Mouse (Mus musculus) ovary, postnatal 36 days (tissue): ENCODE data around the gene Rps6kl1.
A peak's percentile ranks its signal among the peaks of the same experiment; 100 is the strongest.

Experiments used
- DNase-seq: peaks from one replicate; pipeline ENCODE4 v3.0.0; 2022; ENCODE audit warnings: low spot score, mixed read lengths

Rps6kl1 gene

DNA sequence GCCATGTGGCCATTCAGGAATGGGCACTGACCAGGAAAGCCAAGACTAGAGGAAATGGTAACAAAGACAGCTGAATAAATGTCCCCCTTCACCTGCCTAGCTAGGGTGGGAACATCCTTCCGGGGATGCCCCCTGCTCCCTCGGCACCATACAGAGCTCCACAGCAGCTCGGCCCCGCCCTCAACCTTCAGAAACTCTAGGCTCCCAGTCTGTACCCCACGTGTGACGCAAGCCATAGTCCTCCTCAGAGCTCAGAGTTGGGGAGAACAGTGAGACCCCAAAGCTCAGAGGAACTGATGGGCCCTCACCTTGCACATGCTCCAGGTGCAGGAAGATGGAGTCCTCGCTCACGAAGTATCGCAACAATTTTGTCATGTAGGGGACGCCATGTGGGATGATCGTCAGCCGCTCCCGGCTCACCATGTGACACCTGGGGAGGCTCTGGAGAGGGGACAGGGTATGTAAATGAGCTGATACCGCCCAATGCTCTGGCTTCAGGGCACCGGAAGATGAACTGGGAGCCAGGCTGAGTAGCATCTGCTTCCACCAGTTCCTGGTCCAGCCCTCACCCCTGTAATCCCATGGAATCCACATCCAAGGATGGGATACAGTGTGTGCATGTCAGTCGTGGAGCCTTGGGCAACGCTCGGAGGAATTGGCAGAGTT lies 10.9 kb downstream of the Rps6kl1 start:
- no peak for DNase-seq

DNA sequence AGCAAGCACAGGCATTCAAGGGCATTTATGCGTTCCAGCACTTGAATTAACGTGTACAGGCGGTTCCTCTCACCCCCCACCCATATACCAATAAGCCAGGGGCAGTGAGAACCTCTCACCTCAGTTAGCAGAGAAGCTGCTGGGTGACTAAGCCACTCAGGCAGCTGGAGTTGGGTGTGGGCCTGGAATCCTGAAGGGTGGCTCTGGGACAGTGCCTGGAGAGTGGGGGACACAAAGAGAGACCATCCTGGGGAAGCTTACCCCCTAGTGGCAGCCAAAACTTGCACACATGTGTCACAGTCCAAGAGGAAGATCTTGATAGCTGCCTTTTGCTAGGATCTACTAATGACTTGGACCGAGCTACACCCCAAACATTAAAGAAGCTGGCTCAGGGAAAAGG lies 14.4 kb downstream of the Rps6kl1 start:
- no peak for DNase-seq

DNA sequence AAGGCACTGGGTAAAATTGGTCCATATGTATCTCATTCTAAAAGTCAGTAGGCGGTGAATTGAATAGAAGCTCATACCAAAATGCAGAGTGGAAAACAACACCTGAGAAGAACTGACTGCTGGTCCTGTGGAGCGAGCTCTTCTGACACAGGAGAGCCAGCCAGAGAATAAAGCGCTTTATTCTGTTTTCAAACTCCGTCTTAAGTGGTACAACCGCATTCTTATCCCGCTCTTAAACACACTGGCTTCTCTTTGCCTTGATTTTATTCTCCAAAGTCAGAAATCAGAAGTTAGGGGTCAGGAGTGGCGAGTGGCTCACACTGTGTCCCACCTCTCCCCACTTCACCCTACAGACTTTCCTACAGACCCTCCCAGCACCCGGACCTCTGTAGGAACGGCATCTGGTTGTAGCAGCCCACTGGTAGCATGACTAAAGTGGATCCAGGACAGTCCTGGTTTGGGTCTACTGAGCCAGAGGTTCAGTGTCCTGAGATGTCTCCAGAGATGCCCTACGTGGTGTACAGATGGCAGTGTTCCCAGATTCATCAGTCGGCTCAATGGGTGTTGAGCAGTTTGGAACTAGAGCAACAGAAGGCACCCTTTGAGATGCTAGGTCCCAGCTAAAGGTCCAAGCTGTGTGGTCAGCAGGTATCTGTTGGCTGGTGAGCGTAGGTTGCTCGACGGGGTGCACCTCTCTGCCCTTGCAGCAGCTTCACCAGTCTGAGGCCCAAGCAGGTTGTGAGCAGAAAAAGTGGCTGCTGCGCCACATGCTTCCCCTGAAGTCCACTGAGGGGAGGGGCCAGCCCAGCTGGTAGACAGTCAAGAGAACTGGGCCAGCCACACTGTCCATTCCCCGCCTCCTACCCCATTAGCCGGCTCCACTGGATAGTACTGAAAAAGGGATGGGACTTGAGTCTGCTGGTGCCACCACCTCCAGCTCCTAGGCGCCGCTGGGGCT lies 15.3 kb downstream of the Rps6kl1 start:
- DNase-seq: no peak

DNA sequence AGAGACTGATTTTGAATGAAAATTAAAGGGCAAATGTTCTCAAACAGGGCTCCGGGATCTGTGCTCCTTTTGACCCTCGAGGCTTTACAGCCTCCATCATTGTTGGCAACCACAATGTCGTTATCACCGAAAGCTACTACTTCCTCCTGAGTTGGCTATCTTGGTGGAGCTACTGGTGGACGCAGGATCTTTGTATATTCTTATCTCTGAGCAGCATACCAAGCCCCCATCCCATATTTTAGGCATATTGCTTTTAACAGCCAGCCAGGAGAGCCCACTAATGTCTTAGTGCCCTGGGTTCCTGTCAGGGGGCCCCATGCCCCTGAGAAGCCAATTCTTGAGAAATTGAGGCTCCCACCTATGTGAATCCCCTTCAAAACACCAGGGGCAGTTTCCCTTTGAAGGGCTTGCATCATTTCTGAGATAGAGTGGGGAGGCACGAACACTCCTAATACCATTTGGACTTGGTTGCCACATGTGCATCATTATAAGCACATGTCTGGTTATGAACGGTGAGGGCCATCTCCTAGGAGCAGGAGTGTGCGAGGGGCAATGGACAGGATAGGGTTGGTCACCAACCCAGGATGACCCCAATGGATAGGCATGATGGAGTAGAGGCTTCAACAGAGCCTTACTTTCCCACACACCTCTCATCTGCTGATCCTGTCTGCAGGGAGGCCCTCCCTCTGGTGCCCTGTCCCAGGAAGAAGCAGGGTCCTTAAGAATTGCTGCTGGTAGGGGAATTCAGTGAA lies 16.8 kb downstream of the Rps6kl1 start:
- no peak for DNase-seq

DNA sequence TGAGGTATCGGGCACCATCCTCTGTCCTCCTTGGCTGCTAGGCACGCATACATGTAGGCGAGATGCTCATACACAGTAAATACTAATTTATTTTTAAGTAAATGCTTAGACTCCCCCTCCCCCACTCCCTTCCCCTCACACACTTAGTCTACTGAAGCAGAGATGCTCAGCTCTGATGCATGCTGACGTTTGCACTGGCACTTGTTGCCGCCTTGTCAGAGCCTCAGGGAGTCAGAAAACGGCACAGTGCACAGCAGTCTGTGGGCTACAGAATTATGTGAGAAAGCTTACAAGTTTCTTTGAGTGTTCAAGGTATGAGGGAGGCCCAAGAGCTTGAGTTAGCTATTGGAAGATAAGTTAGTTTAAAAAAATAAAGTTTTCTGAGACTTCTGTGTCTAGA lies 19.7 kb downstream of the Rps6kl1 start:
- no peak for DNase-seq

DNA sequence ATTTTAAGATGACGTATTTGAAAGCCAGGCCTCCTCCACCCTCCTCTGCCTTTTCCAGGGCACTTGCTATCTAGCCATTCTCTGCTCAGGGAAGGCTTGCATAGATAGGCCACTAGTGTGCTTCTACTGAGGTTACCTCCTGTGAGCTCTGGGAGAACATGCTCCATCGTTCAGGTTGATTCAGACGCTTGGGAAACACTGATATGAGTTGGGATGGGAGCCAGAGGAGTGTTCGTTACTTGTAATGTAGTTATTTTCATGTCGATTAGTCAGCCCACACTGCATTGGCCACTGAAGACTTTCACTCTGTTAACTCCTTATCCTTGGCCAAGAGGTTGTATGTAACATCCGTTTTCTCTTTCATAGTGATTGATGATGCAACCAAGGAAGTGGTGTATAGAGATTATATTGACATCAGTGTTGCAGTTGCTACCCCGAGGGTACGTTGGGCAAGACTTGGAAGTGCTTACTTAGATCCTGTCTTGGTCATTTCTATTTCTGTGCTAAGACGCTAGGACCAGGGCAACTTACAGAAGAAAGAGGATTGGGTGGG lies 21.6 kb downstream of the Rps6kl1 start:
- no peak for DNase-seq

DNA sequence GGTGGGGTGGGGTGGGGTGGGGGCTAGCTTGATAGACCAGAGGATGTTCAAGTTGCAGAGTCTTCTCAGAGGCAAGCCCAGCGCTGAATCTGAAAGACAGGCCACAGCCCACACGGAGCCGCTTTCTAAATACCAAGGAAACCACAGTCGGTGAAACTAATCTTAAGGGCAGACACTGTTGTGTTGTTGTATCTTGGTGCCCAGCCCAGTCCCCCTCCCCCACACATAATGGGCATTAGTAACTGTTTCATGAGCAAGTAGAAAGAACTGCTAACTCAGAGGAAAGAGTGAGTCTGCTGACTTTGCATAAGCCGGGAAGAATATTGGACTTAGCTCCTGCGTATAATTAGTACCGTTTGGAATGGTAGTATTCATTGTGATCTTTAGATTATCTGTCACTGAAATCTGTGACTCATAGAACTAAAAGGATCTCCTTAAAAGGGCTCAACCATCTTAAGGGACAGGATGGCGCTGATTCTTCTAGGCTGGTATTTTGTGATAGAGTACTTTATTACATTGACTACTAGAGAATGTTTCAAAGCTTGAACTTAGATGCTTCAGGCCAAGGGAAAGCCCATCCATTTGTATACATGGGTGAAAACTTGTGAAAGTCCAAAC lies 24.0 kb downstream of the Rps6kl1 start:
- no peak for DNase-seq

DNA sequence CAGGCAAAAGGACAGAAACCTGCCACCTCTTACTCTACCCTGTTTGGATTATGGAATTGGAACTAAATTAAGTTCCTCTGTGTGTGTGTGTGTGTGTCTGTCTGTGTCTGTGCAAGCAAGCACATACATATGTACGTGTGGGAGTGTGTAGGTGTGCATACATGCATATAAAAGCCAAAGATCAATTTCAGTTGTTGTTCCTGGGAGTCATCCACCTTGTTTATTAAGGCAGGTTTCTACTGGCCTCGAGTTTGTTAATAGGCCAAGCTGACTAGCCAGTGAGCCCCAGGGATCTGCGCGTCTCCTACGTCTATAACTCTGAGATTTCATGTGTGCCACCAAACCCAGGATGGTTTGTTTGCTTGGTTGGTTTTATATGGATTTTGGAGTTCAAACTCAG lies 26.3 kb downstream of the Rps6kl1 start:
- no peak for DNase-seq

DNA sequence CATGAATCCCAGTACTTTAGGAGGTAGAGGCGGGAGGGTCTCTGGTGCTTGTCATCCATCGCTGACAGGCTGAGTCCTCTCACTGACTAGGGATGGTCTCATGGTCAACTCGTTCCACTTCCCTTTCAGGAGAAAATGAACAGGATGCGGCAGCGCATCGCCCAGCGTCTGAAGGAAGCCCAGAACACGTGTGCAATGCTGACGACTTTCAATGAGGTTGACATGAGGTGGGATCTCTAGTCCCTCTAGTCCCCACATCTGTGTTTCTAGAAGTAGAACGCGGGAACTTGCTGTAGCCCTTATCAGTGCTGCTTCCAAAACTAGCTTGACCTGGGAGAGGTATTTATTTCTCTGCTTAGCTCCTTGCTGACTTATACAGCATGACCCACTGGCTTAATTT lies 27.4 kb downstream of the Rps6kl1 start:
- no peak for DNase-seq

DNA sequence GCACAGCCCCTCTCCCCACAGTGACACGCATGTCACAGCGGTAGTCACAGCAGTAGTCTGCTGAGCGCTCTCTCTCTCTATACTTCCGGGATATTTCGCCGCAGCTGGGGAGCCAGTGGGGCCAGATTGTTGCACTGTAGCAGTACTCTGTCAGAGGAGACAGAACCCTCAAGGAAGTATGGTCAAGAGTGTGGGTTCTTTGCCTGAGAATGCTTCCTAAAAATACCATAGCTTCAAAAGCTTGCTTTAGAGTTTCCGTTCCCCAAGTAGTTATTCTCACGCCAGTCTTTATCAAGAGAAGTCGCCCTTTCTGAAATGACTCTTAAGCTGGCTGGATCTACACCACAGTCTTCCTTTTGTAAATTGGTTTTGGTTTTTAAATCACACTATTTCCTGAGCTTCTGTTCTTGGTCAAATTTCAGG lies 27.9 kb downstream of the Rps6kl1 start:
- no peak for DNase-seq

DNA sequence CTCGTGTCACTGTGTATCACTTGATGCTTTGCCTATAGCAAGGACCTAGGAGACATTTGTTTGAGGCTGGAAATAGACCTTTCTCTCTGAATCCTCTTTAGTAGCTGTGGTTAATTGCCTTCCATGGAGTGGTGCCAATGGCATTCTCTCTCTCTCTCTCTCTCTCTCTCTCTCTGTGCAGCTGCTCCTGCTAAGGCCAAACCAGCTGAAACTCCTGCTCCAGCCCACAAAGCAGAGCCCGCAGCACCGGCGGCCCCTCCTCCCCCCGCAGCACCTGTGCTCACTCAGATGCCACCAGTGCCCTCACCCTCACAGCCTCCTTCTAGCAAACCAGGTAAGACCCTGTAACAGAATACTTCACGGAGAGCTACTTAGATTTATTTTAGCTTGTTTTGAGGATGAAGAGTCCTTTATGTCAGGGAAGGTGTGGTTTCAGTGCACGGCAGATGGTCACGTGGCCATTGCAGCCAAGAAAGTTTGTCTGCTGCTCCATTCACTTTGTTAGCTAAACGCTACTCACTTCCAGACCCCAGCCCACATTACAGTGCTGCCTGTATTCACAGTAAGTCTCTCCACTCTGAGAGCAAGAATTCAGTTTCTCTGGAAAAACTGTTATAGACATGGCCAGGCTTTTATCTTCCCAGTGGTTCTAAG lies 29.1 kb downstream of the Rps6kl1 start:
- DNase-seq: no peak

DNA sequence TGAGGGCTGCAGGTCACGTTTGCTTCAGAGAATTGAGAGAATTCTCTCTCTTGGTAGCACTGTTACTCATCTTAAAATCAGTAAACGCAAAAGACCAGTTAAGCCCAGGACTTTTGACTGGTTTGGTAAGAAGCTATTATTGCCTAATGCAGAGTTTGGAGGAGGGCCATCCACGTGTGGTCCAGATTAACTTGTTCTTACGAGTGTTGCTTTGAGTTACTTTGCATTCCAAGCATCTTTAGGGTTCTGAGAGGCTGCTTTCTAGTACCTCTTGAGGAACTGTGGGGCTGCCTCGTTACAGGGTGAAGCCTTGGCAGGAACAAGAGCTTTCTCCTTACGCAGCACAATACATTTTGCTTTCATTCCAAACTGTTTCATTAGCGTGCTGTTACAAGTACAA lies 35.4 kb downstream of the Rps6kl1 start:
- no peak for DNase-seq

DNA sequence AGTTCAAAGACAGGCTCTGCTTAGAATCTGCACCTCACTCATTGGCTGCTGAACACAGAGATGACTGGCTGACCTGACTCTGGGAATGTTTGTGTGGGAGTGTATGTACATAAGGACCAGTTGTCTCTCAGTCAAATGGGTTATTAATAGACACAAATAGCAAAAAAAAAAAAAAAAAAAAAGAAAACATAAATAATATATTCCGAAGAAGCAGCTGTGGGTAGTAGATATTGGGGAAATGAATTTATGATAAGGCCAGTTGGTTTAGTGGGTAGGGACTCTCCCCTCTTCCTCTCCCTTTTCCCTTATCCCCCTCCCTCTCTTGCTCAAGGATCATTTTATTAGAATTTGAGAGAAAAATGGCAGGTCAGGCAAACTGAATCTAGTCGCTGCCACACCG lies 37.1 kb downstream of the Rps6kl1 start:
- no peak for DNase-seq

DNA sequence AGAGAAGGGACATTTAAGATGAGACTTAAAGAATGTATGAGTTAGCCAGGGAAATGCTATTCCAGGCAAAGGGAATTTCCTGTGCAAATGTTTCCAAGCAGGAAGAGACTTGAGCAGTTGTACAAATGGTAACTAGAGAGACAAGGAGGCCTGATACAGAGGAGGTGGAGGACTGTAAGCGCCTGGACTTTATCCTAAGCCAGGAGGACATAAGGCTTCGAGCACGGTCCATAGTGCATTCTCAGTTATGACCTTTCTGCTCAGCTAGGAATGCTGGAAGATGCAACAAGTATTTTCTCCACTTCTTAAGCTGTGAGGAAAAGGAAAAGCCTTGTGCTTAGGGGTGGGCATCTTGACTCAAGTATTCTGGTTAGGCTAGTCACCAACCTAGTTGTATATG lies 37.7 kb downstream of the Rps6kl1 start:
- DNase-seq: no peak

DNA sequence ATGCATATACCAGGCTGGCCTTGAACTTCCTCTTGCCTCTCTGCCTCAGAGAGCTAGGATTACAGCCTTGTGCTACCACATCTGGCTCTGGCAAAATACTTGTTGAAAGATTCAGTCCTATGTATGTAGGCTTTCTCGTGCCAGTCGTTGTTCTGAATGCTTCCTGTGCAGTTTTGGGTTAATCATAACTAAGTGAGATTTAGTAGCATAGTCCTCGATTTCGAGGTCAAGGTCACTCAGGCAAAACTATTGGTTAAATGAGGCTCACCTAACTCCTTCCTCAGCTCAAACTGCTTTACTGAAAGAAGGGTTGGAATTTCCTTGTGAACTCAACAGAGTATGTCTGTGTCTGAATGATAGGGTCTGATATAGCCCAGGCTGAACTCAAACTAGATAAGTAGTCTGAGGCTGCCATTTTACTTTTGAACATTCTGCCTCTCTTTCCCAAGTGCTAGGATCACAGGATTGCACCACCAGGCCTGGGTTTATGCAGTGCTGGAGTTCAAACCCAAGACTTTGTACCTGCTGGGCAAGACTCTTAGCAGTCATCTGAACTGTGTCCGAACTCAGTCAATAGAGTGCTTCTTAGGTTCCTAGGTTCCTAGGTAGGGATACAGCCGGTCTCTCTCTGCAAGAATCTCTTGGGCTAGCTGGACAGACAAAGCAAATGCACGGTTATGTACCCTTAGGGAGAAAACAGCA lies 38.4 kb downstream of the Rps6kl1 start:
- no peak for DNase-seq

DNA sequence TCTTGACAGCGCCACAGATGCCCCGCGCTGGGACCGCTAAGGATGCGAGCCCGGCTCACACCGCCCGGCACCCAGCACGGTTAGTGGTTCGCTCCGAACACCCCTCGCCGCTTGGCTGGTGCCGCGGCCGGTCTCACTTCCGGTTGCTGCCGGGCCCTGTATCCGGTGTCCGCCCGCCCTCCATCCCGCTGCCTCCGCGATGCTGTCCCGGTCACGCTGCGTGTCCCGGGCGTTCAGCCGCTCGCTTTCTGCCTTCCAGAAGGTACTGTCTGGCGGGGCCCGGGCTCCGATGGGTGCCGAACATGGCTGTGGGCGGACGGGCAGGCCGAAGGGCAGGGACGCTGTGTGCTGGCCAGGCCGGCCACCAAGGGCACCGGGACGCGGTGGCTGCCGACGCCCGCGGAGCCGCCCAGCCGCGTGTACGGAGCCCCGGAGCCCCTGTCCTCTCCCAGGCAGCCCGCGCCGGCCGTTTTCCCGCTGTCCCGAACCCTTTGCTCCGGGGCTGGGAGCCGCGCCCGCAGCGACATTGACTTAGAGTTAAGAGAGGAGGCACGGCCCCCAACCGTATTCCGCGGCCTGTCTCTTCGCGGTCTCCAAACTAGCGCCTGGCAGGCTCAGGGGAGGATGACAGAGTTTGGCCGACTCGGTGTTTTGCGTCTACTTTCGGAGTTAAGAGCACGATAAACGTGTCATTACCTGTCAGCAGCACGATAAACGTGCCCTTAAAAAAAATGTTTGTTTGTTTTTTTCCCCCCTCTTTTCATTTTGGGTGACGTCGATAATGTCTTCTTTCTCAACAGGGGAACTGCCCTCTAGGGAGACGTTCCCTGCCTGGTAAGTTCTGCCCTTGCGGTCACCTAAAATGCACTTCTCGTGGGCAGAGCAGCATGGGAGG lies 40.1 kb downstream of the Rps6kl1 start, which contains the start of the genes Prox2 and Dlst:
Gene Prox2 (minus strand): TSS at position 62 of the 895 bp plus-strand sequence.
Gene Dlst (plus strand): TSS at position 136 of the 895 bp plus-strand sequence.
- peak; percentile 89 for DNase-seq

DNA sequence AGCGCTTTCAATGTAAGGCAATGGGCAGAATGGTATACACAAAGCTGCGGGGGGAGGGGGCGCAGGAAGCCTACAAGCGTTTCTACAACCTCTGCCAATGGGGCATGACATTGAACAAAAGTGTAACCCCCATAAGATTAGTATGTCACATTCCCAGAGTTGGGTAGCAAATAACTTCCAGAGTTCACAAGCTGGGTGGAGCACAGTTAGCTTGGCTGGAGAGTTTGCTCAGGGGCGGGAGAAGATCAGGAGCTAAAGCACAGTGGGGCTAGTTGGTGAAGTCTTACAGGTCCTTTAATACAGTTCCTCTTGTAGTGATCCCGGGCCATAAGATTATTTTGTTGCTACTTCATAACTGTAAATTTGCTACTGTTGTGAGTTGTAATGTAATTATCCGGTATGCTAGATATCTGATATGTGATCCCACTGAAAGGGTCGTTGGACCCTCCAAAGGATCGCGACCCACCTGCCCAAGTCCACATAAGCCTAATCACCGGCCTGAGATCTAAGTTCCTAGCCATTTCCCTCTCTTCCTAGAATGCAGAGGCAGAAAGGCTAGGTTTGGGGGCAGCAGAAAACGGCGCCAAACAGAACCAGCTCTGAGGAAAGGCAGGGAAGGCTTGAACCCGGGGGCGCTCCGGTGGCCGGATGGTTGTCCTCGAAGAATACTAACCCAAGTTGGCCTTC lies 40.9 kb downstream of the Rps6kl1 start:
- DNase-seq: no peak

DNA sequence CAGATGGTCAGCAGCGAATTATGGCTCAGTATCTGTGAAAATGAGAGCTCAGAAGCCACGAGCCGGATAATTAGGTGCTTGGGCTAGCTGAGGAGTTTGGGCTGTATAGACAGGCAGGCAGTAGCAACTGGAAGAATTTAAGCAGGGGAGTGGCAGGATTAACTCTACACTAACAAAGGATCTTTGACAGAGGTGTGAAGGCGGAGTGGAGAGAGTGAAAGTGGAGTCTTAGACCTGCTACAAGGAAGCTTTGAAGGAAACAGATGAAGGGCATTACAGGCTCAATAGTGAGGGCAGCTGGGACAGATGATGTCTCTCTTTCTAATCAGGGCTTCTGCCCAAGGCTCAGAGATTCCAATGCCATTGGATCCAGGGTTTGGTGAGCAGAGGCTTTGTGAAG lies 41.6 kb downstream of the Rps6kl1 start:
- no peak for DNase-seq

DNA sequence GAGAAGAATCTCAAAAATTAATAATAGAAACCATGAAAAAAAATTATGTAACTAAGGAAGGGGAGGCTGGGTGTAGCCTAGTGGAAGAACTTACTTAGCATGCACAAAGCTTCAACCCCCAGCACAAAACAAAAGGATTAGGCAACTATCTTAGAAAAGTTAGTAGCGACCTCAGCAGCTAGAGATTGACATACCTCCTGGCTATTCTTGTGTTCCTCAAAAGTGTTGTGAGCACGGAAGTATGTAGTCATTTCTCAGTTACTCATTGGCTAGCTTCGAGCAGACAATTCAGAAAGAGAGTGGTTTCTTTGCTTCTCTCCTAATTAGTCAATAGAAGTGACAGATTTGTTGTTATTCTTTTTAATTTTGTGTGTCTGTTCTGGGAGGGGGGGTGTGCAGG lies 42.4 kb downstream of the Rps6kl1 start:
- no peak for DNase-seq
